8 mouse cellular contexts compared by ENCODE assay signal in genomic region chr3:89772588-89772967, GRCm38 (mm10). TPM values are rescaled to one million over a fixed set of nuclear protein-coding genes. Genes with fewer than 3 reads are reported as not detected.
A peak's percentile ranks its signal among the peaks of the same experiment; 100 is the strongest.
DNase-seq lines count a peak whose midpoint lies in the region; ATAC-seq and TF ChIP-seq lines count a peak whose summit lies in the region.

No protein-coding gene starts in this region.

- intact Hi-C loops in gastrocnemius, adult 2 months (cut with DNase I), result loop anchor here (2.0 to 10.0 kb wide), 4 partner anchors 42 to 302 kb away; partner anchors contain the start of genes Adar and Tpm3

- peak overlapping the region; percentile 98 for H3K27ac ChIP-seq in gastrocnemius, adult 2 months
- peak overlapping the region; percentile 95 for H3K27ac ChIP-seq in hindbrain, embryonic 16.5 days (ENCODE audit: low read depth, low read length)

- no peaks in the 10 kb centered on the region for H3K27me3 ChIP-seq in hindbrain, embryonic 16.5 days (replicated peaks; ENCODE audit: control insufficient read depth, insufficient read depth, low read length)

- H3K4me3 ChIP-seq in gastrocnemius, adult 2 months, result peak overlapping the region; percentile 84
- peak overlapping the region; percentile 88 for H3K4me3 ChIP-seq in hindbrain, embryonic 16.5 days (ENCODE audit: low read length)

- peak overlapping the region; percentile 100 for H3K9ac ChIP-seq in hindbrain, embryonic 16.5 days (ENCODE audit: low read depth, low read length)

- ATAC-seq in common myeloid progenitor, adult 5-6 weeks (replicated peaks; ENCODE audit: low read depth, poor library complexity, severe bottlenecking), result peak; percentile 75
- peak; percentile 79 for ATAC-seq in hindbrain, embryonic 16.5 days

- peaks cover 29% of the 10 kb centered on the region for H3K4me1 ChIP-seq in hindbrain, embryonic 16.5 days (ENCODE audit: control insufficient read depth, insufficient read depth, low read depth, low read length)

- no peaks in the 10 kb centered on the region for H3K9me3 ChIP-seq in hindbrain, embryonic 16.5 days (ENCODE audit: control insufficient read depth, low read length)

- peaks cover 10% of the 10 kb centered on the region; the same call in 1 of the 2 replicates for H3K36me3 ChIP-seq in hindbrain, embryonic 16.5 days (ENCODE audit: control insufficient read depth, insufficient read depth, low read length)

- H3K4me2 ChIP-seq in hindbrain, embryonic 16.5 days (ENCODE audit: low read length), result peak overlapping the region; percentile 72

- peak; percentile 93 for TF ChIP-seq CTCF in gastrocnemius, adult 2 months (IDR thresholded peaks at IDR 0.05)

- 0% methylated on average over 17 of the region's 17 CpGs for WGBS in hindbrain, embryonic 16.5 days

- DNase-seq in ZHBTc4 (ENCODE audit: low read depth, low spot score), result peak; percentile 96
- DNase-seq in gastrocnemius, adult 2 months, result peak; percentile 78
- peak; percentile 81 to 82 for DNase-seq in left cerebral cortex, adult 18-20 months (ENCODE audit: low spot score in 2 of 2)
- peak; percentile 84 to 89 for DNase-seq in lung, postnatal 4 days
- peak; percentile 92 for DNase-seq in retina, postnatal 1 day
- DNase-seq in thymus, postnatal 4 days, result peak; percentile 84

RNA-seq across cellular contexts. Expression of gene Ube2q1, which starts 0.8 kb away (rescaled TPM):
- 98.7 and 102 TPM in 2 replicates for total RNA-seq in common myeloid progenitor, adult 5-6 weeks (2017)
- total RNA-seq in gastrocnemius, adult 2 months (2021), result 10 to 100 TPM; 14.2 to 15.9 TPM
- 9.7 and 10.5 TPM in 2 replicates for polyA plus RNA-seq in hindbrain, embryonic 16.5 days (2015; fragmentation: Nextera tagmentation; extraction: Ambion mirVana)
- total RNA-seq in left cerebral cortex, adult 18-20 months (2021), result 10 to 100 TPM; 86.0 to 90.3 TPM

RNA-seq across cellular contexts. Expression of gene Chrnb2, which starts 8.1 kb away (rescaled TPM):
- total RNA-seq in common myeloid progenitor, adult 5-6 weeks (2017), result 0.15 and 1.6 TPM in 2 replicates
- total RNA-seq in gastrocnemius, adult 2 months (2021), result under 1 TPM; 0.08 to 0.11 TPM
- polyA plus RNA-seq in hindbrain, embryonic 16.5 days (2015; fragmentation: Nextera tagmentation; extraction: Ambion mirVana), result 23.5 and 27.7 TPM in 2 replicates
- total RNA-seq in left cerebral cortex, adult 18-20 months (2021), result 10 to 100 TPM; 28.6 to 30.0 TPM

RNA-seq across cellular contexts. Expression of gene Adar, which starts 57.8 kb away (rescaled TPM):
- total RNA-seq in common myeloid progenitor, adult 5-6 weeks (2017), result 27.4 and 28.0 TPM in 2 replicates
- 1 to 10 TPM; 3.0 to 3.4 TPM for total RNA-seq in gastrocnemius, adult 2 months (2021)
- 25.2 and 32.4 TPM in 2 replicates for polyA plus RNA-seq in hindbrain, embryonic 16.5 days (2015; fragmentation: Nextera tagmentation; extraction: Ambion mirVana)
- total RNA-seq in left cerebral cortex, adult 18-20 months (2021), result 100 to 1,000 TPM; 137 to 151 TPM

RNA-seq across cellular contexts. Expression of gene She, which starts 58.6 kb away (rescaled TPM):
- total RNA-seq in common myeloid progenitor, adult 5-6 weeks (2017), result 0.05 TPM in 1 of 2 replicates, not detected in the other
- total RNA-seq in gastrocnemius, adult 2 months (2021), result 1 to 10 TPM; 4.1 to 5.1 TPM
- polyA plus RNA-seq in hindbrain, embryonic 16.5 days (2015; fragmentation: Nextera tagmentation; extraction: Ambion mirVana), result 1.2 and 1.4 TPM in 2 replicates
- total RNA-seq in left cerebral cortex, adult 18-20 months (2021), result 1 to 10 TPM; 3.0 to 3.8 TPM

Comparison
In these comparisons a context has a peak if more than half of its experiments do, and no peak if none do; other contexts are left out.
1. Peak in every context shown above with its lines: DNase-seq, ATAC-seq, H3K4me3 ChIP-seq and H3K27ac ChIP-seq.
2. RNA of gene Chrnb2, which starts 8.1 kb away (total RNA-seq): 28.6 to 30.0 TPM in left cerebral cortex, adult 18-20 months; 0.15 to 1.6 TPM in common myeloid progenitor, adult 5-6 weeks and 0.08 to 0.11 TPM in gastrocnemius, adult 2 months; every median in the first group is over 10 times any median in the second.